Mouse (Mus musculus) gastrocnemius, postnatal 10 days (tissue): ENCODE data around the gene Fabp1. TPM values are rescaled to one million over a fixed set of nuclear protein-coding genes. Genes with fewer than 3 reads are reported as not detected.

Source experiments
- DNase-seq: peaks from one replicate; pipeline ENCODE4 v3.0.0; 2021; ENCODE audit warnings: mixed read lengths
- long read RNA-seq, 2 experiments: library from polyadenylated mRNA; stranded (forward); transcript quantifications; one replicate each; pipeline ENCODE4 v2.0.0; 2021
- total RNA-seq, 2 experiments: library from RNA; stranded (reverse); gene quantifications; 2 replicates each; pipeline ENCODE4 v1.2.3; 2021

Fabp1 gene
- under 1 TPM in 1 of 2 experiments, not detected in 1; 0.70 TPM for total RNA-seq
- long read RNA-seq, experiment 1 = 0 reads
- long read RNA-seq, experiment 2 = 0 reads

- no peak for DNase-seq
Measured at GRCm38 (mm10) chr6:71199612-71200011, at the start of gene Fabp1. Fabp1 (plus strand) TSS chr6:71199827.

- DNase-seq = no peak
Measured at GRCm38 (mm10) chr6:71151098-71151497, 48.5 kb upstream of the Fabp1 start.

GRCm38 (mm10) chr6:71153486-71153885, 46.1 kb upstream of the Fabp1 start:
- DNase-seq = no peak

- no peak for DNase-seq
Measured at GRCm38 (mm10) chr6:71154861-71155260, 44.8 kb upstream of the Fabp1 start.

GRCm38 (mm10) chr6:71156674-71157326, 42.8 kb upstream of the Fabp1 start:
- DNase-seq = no peak

- no peak for DNase-seq
Measured at GRCm38 (mm10) chr6:71161290-71161689, 38.3 kb upstream of the Fabp1 start.

GRCm38 (mm10) chr6:71162269-71162668, 37.4 kb upstream of the Fabp1 start:
- no peak for DNase-seq

GRCm38 (mm10) chr6:71164394-71164793, 35.2 kb upstream of the Fabp1 start:
- peak; percentile 9 for DNase-seq

- no peak for DNase-seq
Measured at GRCm38 (mm10) chr6:71166551-71167169, 33.0 kb upstream of the Fabp1 start.

GRCm38 (mm10) chr6:71172812-71173580, 26.6 kb upstream of the Fabp1 start:
- DNase-seq = no peak

GRCm38 (mm10) chr6:71180596-71180995, 19.0 kb upstream of the Fabp1 start:
- DNase-seq = no peak

- no peak for DNase-seq
Measured at GRCm38 (mm10) chr6:71184941-71185604, 14.6 kb upstream of the Fabp1 start.

- DNase-seq = no peak
Measured at GRCm38 (mm10) chr6:71189578-71189977, 10.0 kb upstream of the Fabp1 start.

- DNase-seq = no peak
Measured at GRCm38 (mm10) chr6:71190501-71190900, 9.1 kb upstream of the Fabp1 start.

GRCm38 (mm10) chr6:71193151-71193740, 6.4 kb upstream of the Fabp1 start:
- no peak for DNase-seq

- DNase-seq = no peak
Measured at GRCm38 (mm10) chr6:71196107-71196506, 3.5 kb upstream of the Fabp1 start.

GRCm38 (mm10) chr6:71197636-71198535, 1.7 kb upstream of the Fabp1 start:
- DNase-seq = no peak

- DNase-seq = no peak
Measured at GRCm38 (mm10) chr6:71201925-71202324, 2.3 kb downstream of the Fabp1 start.

GRCm38 (mm10) chr6:71203674-71204073, 4.0 kb downstream of the Fabp1 start:
- no peak for DNase-seq

GRCm38 (mm10) chr6:71204166-71204565, 4.5 kb downstream of the Fabp1 start:
- DNase-seq = no peak

- DNase-seq = no peak
Measured at GRCm38 (mm10) chr6:71208691-71209090, 9.1 kb downstream of the Fabp1 start.
